Mouse (Mus musculus): Measurements from ENCODE around the gene Hormad1. TPM values are rescaled to one million over a fixed set of nuclear protein-coding genes. Genes with fewer than 3 reads are reported as not detected.
"Not testable (repeated sequence)": the region's sequence is repeated elsewhere in the genome, so short reads cannot be mapped to it uniquely, and the experiment has no call there.

The Hormad1 gene
- total RNA-seq, 2 experiments from 2014 or later = not detected

DNA sequence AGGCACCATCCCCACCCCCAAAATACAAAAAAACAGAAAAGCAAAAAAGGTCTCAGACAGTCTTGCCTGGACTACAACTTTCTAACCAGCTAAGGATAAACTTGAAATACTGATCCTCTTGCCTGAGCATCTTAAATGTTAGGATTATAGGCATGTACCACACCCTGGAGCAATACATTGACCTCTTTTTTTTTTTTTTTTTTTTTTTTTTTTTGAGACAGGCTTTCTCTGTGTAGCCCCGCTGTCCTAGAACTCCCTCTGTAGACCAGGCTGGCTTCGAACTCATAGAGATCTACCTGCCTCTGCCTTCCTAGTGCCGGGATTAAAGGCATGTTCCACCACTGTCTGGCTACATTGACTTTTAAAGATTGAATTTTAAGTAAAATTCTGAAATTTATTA is 1.3 kb downstream of the Hormad1 start:
- no peak for DNase-seq (ENCODE audit: low spot score in 2 of 2)

- DNase-seq (ENCODE audit: low spot score in 2 of 2) = no peak
Observed at GRCm38 (mm10) chr3:95561826-95562225, 2.3 kb downstream of the Hormad1 start.

- no peak for DNase-seq (ENCODE audit: low spot score in 2 of 2)
Observed at GRCm38 (mm10) chr3:95569585-95569984, 10.1 kb downstream of the Hormad1 start.

DNA sequence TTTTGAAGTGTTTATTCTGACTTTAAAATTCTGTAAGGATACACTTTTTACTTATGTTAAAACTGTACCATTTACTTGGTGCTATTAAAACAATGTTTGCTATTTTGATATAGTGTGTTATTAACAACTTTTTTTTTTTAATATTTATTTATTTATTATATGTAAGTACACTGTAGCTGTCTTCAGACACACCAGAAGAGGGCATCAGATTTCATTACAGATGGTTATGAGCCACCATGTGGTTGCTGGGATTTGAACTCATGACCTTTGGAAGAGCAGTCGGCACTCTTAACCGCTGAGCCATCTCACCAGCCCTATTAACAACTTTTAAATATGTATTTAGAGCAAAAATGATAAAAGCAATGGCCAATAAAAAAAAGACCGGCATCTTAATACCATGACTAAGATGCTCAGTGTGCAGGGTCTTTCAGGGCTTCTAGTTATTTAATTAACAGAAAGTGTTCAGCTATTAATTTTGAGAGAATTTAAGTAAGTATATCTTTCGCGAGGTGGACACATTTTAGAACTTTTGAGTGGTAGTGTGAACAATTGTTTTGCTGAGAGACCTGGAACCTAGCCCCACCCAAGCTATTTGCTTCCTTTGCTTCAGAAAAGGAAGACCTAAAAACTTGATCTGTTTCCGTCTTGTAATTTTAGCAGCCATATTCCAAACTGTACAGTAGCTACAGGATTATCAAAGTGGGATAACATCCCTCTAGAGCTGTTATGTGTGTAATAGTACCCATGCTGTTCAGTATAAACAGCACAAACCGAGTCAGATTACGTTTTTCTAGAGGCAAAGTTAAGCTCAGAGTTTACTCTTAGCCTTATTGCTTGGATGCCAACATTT is 28.5 kb downstream of the Hormad1 start:
- no peak for DNase-seq (ENCODE audit: low spot score in 2 of 2)

GRCm38 (mm10) chr3:95588604-95589086 is 29.2 kb downstream of the Hormad1 start, which contains the start of gene Golph3l:
Golph3l (plus strand) TSS chr3:95588934.
- DNase-seq (ENCODE audit: low spot score in 2 of 2) = peak; percentile 94 to 95

DNA sequence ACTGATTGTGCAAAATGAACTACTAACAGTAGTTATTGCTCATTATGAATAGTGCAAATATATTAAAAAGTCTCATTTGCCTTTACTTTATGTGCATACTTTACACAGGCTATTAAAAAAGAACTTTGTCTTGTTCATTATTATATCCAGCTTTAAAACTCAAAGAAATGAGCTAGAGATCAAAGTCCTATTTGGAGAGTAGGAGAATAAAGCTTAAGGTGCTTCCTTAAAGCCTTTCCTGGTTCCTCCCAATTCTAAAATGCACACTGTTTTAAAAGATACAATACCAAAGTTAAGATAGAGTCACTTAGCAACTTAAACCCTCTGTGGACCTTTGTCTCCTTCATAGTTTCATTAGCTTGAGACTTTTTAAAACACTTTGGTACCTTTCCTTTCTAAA is 39.3 kb downstream of the Hormad1 start:
- no peak for DNase-seq (ENCODE audit: low spot score in 2 of 2)

DNA sequence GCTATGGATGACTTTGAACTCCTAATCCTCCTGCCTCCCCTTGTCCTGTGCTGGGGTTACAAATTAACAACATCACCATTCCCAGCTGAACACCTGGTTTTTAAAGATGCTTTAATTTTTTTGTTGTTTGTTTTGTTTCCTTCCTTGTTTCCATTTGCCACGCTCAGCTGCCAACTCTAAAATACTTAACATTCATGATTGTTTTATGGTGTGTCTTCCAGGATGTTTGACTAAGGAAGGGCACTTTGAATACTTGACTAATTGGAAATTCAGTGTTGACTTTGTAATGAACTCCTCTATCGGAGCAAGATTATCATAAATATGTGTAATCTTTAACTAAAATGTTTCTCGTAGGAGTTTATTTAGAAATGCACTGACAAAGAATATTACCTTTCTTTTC is 41.8 kb downstream of the Hormad1 start:
- no peak for DNase-seq (ENCODE audit: low spot score in 2 of 2)

DNA sequence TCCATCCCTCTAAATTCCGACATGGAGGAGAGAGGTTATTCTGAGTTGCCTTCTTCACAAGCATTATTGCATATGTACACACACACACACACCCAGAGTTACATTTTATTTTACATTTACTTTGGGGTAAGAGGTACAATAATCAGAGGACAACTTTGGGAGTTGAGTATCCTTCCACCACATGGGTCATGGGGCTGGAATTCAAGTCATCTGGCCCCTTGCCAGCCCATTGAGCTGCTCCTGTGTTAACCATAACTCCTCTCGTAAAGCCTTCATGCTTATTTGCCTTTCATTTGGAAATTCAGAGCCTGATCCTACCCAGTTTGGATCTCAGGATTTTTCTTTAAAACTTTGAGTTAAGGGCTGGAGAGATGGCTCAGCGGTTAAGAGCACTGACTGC is 46.6 kb downstream of the Hormad1 start:
- DNase-seq (ENCODE audit: low spot score in 2 of 2) = no peak

GRCm38 (mm10) chr3:95609195-95609594 is 49.7 kb downstream of the Hormad1 start:
- no peak for DNase-seq (ENCODE audit: low spot score in 2 of 2)

DNA sequence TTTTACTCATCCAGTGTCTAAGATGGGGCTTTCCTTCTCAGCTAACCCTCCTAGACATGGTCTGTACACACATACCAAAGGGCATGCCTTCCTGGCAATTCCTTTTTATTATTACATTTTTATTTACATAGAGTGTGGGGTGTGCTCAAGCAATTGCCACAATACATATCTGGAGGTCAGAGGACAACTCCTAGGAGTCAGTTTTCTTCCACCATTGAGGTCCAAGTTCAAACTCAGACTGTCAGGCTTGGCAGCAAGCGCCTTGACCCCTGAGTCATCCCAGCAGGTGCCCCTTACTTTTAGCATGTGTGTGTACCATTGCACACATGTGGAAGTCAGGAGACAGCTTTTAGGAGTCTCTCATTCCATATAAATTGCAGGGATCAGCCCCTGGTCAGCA is 54.5 kb downstream of the Hormad1 start:
- no peak for DNase-seq (ENCODE audit: low spot score in 2 of 2)

- no peak for DNase-seq (ENCODE audit: low spot score in 2 of 2)
Observed at GRCm38 (mm10) chr3:95618511-95618910, 59.0 kb downstream of the Hormad1 start.

DNA sequence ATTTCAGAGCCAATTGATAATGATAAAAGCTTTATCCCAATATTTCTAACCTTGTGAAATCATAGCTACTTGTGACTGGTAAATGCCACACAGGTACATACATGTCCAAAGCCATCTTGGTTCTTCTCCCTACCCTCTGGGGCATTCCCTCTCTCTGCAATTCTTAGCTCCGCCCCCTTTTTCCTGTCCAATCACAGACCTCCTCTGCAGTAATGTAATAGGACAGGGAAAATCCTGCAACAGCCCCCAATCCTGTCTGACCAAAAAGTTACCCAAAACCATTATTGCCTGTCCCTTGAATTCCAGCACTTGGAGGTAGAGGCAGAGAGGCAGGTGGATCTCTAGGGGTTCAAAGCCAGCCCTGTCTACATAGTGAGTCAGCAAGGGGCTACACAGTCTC is 61.8 kb downstream of the Hormad1 start:
- no peak for DNase-seq (ENCODE audit: low spot score in 2 of 2)

DNA sequence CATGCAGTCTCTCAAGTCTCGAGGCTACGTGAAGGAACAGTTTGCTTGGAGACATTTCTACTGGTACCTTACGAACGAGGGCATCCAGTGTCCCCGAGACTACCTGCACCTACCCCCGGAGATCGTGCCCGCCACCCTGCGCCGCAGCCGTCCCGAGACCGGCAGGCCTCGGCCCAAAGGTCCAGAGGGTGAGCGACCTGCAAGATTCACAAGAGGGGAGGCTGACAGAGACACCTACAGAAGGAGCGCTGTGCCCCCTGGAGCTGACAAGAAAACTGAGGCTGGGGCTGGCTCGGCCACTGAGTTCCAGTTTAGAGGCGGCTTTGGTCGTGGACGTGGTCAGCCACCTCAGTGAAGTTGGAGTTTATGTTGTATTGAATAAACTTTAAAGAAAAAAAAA is 62.9 kb downstream of the Hormad1 start:
- not testable (repeated sequence) for DNase-seq (ENCODE audit: low spot score in 2 of 2)

- no peak for DNase-seq (ENCODE audit: low spot score in 2 of 2)
Observed at GRCm38 (mm10) chr3:95623551-95623950, 64.1 kb downstream of the Hormad1 start.

- not testable (repeated sequence) for DNase-seq (ENCODE audit: low spot score in 2 of 2)
Observed at GRCm38 (mm10) chr3:95623991-95624515, 64.6 kb downstream of the Hormad1 start.

- peak; percentile 96 to 97 for DNase-seq (ENCODE audit: low spot score in 2 of 2)
Observed at GRCm38 (mm10) chr3:95624628-95625503, 65.4 kb downstream of the Hormad1 start, which contains the start of gene Ensa. Ensa (plus strand) TSS chr3:95624993.

- peak in 1 of 2 experiments; percentile 39 for DNase-seq (ENCODE audit: low spot score in 2 of 2)
Observed at GRCm38 (mm10) chr3:95627763-95628162, 68.3 kb downstream of the Hormad1 start.

DNA sequence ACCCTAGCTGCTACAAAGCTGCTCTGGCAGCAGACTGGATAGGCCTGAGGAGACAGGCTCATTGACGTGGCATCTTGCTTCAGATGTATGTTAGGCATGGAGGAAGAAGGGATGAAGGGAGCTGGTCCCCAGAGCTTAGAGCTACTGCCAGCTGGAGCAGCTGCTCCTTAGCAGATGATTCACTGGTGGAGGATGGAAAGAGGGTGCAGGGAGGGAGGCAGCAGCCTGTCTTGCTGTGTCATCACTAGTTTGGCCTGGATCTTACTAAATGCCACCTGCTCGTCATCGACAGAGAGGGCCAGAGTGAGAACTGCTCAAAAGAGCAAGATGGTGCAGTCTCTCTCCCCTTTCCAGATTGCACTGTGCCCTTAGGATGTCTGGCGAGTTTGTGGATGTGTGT is 70.3 kb downstream of the Hormad1 start:
- peak; percentile 52 to 57 for DNase-seq (ENCODE audit: low spot score in 2 of 2)

DNA sequence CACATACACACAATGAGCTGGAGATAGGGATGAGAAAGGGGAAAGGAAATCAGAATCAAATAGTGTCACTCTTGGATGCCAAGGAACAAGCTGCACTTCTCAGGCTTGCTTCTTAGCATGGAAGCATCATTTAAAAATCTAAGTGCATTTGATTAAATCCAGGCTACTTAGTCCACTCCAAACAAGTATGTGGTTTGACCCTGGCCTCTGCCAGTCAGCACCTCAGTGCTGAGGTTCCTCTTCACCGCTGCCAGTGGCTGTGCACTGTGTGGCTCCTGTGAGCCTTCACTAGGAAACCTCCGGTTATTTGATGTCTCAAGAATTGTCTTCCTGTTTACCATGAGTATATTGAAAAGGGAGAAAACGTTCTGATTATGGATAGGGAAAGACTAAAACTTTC is 71.4 kb downstream of the Hormad1 start:
- no peak for DNase-seq (ENCODE audit: low spot score in 2 of 2)

- no peak for DNase-seq (ENCODE audit: low spot score in 2 of 2)
Observed at GRCm38 (mm10) chr3:95631304-95631703, 71.8 kb downstream of the Hormad1 start.

All from layer of hippocampus, postnatal 10 days (tissue).